Mouse (Mus musculus): Measurements from ENCODE around the gene Myo9b.
"Not testable (repeated sequence)": the region's sequence is repeated elsewhere in the genome, so short reads cannot be mapped to it uniquely, and the experiment has no call there.

The Myo9b gene

GRCm38 (mm10) chr8:71296784-71297183 lies 24.3 kb downstream of the Myo9b start:
- DNase-seq (ENCODE audit: low read depth): no peak

- no peak for DNase-seq (ENCODE audit: low read depth)
These were observed 24.9 kb downstream of the Myo9b start for GRCm38 (mm10) chr8:71297439-71297838.

GRCm38 (mm10) chr8:71299716-71300115 lies 27.2 kb downstream of the Myo9b start:
- DNase-seq (ENCODE audit: low read depth): no peak

- no peak for DNase-seq (ENCODE audit: low read depth)
These were observed 30.3 kb downstream of the Myo9b start for GRCm38 (mm10) chr8:71302788-71303187.

GRCm38 (mm10) chr8:71303632-71304031 lies 31.1 kb downstream of the Myo9b start:
- DNase-seq (ENCODE audit: low read depth): no peak

- no peak for DNase-seq (ENCODE audit: low read depth)
These were observed 33.5 kb downstream of the Myo9b start for GRCm38 (mm10) chr8:71305988-71306387.

- DNase-seq (ENCODE audit: low read depth): peak; percentile 61
These were observed 34.9 kb downstream of the Myo9b start for GRCm38 (mm10) chr8:71307371-71307770.

- no peak for DNase-seq (ENCODE audit: low read depth)
These were observed 35.4 kb downstream of the Myo9b start for GRCm38 (mm10) chr8:71307913-71308312.

- peak; percentile 83 for DNase-seq (ENCODE audit: low read depth)
These were observed 37.9 kb downstream of the Myo9b start for GRCm38 (mm10) chr8:71310446-71310845.

- peak; percentile 47 for DNase-seq (ENCODE audit: low read depth)
These were observed 40.2 kb downstream of the Myo9b start for GRCm38 (mm10) chr8:71312700-71313099.

- no peak for DNase-seq (ENCODE audit: low read depth)
These were observed 41.4 kb downstream of the Myo9b start for GRCm38 (mm10) chr8:71313951-71314350.

- no peak for DNase-seq (ENCODE audit: low read depth)
These were observed 43.5 kb downstream of the Myo9b start for GRCm38 (mm10) chr8:71315972-71316371.

GRCm38 (mm10) chr8:71316486-71317031 lies 44.0 kb downstream of the Myo9b start:
- peak; percentile 45 for DNase-seq (ENCODE audit: low read depth)

GRCm38 (mm10) chr8:71318610-71319009 lies 46.1 kb downstream of the Myo9b start:
- DNase-seq (ENCODE audit: low read depth): not testable (repeated sequence)

- not testable (repeated sequence) for DNase-seq (ENCODE audit: low read depth)
These were observed 47.2 kb downstream of the Myo9b start for GRCm38 (mm10) chr8:71319760-71320159.

- no peak for DNase-seq (ENCODE audit: low read depth)
These were observed 50.4 kb downstream of the Myo9b start for GRCm38 (mm10) chr8:71322939-71323338.

- DNase-seq (ENCODE audit: low read depth): peak; percentile 69
These were observed 52.3 kb downstream of the Myo9b start for GRCm38 (mm10) chr8:71324848-71325247.

GRCm38 (mm10) chr8:71337834-71338233 lies 65.3 kb downstream of the Myo9b start:
- DNase-seq (ENCODE audit: low read depth): not testable (repeated sequence)

GRCm38 (mm10) chr8:71340625-71341024 lies 68.1 kb downstream of the Myo9b start:
- DNase-seq (ENCODE audit: low read depth): peak; percentile 69

- no peak for DNase-seq (ENCODE audit: low read depth)
These were observed 74.1 kb downstream of the Myo9b start for GRCm38 (mm10) chr8:71346581-71346980.

GRCm38 (mm10) chr8:71351117-71351516 lies 78.6 kb downstream of the Myo9b start:
- no peak for DNase-seq (ENCODE audit: low read depth)

GRCm38 (mm10) chr8:71351520-71351919 lies 79.0 kb downstream of the Myo9b start:
- no peak for DNase-seq (ENCODE audit: low read depth)

GRCm38 (mm10) chr8:71358026-71358425 lies 85.5 kb downstream of the Myo9b start:
- DNase-seq (ENCODE audit: low read depth): no peak

GRCm38 (mm10) chr8:71366771-71367528 lies 94.4 kb downstream of the Myo9b start, which contains the start of gene Use1:
Use1 (plus strand) TSS chr8:71366848.
- peak; percentile 99 for DNase-seq (ENCODE audit: low read depth)
